Mouse (Mus musculus): ENCODE data around the gene Pbx2. TPM values are rescaled to one million over a fixed set of nuclear protein-coding genes. Genes with fewer than 3 reads are reported as not detected.

Pbx2 gene
- polyA plus RNA-seq, 1 experiment from 2014 or later, result 7.5 TPM

- Histone ChIP-seq H3K4me2 (replicated peaks) (peak overlapping the region; percentile 87), H3K27me3 (no peaks in the 10 kb centered on the region), H3K36me3 (peaks cover 12% of the 10 kb centered on the region; the same call in 1 of the 2 replicates), H3K27ac (replicated peaks) (peak overlapping the region; percentile 92), H3K9me3 (no peaks in the 10 kb centered on the region), H3K4me1 (peaks cover 51% of the 10 kb centered on the region), H3K4me3 (peak overlapping the region; percentile 93), H3K9ac (replicated peaks) (peak overlapping the region; percentile 99)
- peak; percentile 41 for ATAC-seq (replicated peaks)
- 0% methylated on average over 26 of the region's 30 CpGs for WGBS
These were observed 14.5 kb downstream of the Pbx2 start for GRCm38 (mm10) chr17:34605609-34606008.

- Histone ChIP-seq H3K27ac (replicated peaks) (peak overlapping the region; percentile 92), H3K4me3 (peak overlapping the region; percentile 93), H3K4me2 (replicated peaks) (peak overlapping the region; percentile 87), H3K4me1 (peaks cover 51% of the 10 kb centered on the region), H3K36me3 (peaks cover 14% of the 10 kb centered on the region), H3K9me3 (no peaks in the 10 kb centered on the region), H3K27me3 (no peaks in the 10 kb centered on the region), H3K9ac (replicated peaks) (peak overlapping the region; percentile 99)
- no peak for ATAC-seq (replicated peaks)
- WGBS, result 17% methylated on average over 32 of the region's 32 CpGs
These were observed 15.3 kb downstream of the Pbx2 start for GRCm38 (mm10) chr17:34606186-34607039.

- Histone ChIP-seq H3K9ac (replicated peaks) (0 out of 2 replicates have a peak overlapping the region, but pooled peaks have one; percentile 8), H3K4me1 (peaks cover 40% of the 10 kb centered on the region), H3K9me3 (no peaks in the 10 kb centered on the region), H3K36me3 (peaks cover 26% of the 10 kb centered on the region), H3K27me3 (no peaks in the 10 kb centered on the region), H3K4me2 (replicated peaks) (no peak overlapping the region), H3K27ac (replicated peaks) (no peak overlapping the region), H3K4me3 (no peak overlapping the region)
- WGBS, result 83% methylated on average over 7 of the region's 7 CpGs
- ATAC-seq (replicated peaks), result no peak
These were observed 16.9 kb downstream of the Pbx2 start for GRCm38 (mm10) chr17:34607997-34608396.

GRCm38 (mm10) chr17:34611050-34611449 lies 20.0 kb downstream of the Pbx2 start:
- no peaks in the 10 kb centered on the region for H3K9me3 ChIP-seq

GRCm38 (mm10) chr17:34613054-34613645 lies 22.1 kb downstream of the Pbx2 start:
- Histone ChIP-seq H3K4me3 (no peak overlapping the region), H3K27ac (replicated peaks) (no peak overlapping the region), H3K36me3 (peaks cover 55% of the 10 kb centered on the region), H3K9me3 (no peaks in the 10 kb centered on the region), H3K4me1 (peaks cover 7% of the 10 kb centered on the region), H3K9ac (replicated peaks) (no peak overlapping the region), H3K27me3 (no peaks in the 10 kb centered on the region), H3K4me2 (replicated peaks) (no peak overlapping the region)
- ATAC-seq (replicated peaks), result no peak
- WGBS, result 90% methylated on average over 10 of the region's 11 CpGs

More at GRCm38 (mm10) chr17:34611050-34611449, 20.0 kb downstream of the Pbx2 start:
- no peak overlapping the region for H3K4me3 ChIP-seq
- no peak overlapping the region for H3K4me2 ChIP-seq (replicated peaks)
- WGBS, result 91% methylated on average over 8 of the region's 8 CpGs
- H3K27ac ChIP-seq (replicated peaks), result no peak overlapping the region
- no peak for ATAC-seq (replicated peaks)
- H3K9ac ChIP-seq (replicated peaks), result no peak overlapping the region
- no peaks in the 10 kb centered on the region for H3K27me3 ChIP-seq
- peaks cover 27% of the 10 kb centered on the region for H3K4me1 ChIP-seq
- H3K36me3 ChIP-seq, result peaks cover 45% of the 10 kb centered on the region

GRCm38 (mm10) chr17:34613830-34614229 lies 22.8 kb downstream of the Pbx2 start:
- ATAC-seq (replicated peaks), result 0 out of 2 replicates have a peak, but pooled peaks have one; percentile 1
- no peaks in the 10 kb centered on the region for H3K9me3 ChIP-seq
- H3K9ac ChIP-seq (replicated peaks), result no peak overlapping the region
- no peak overlapping the region for H3K4me2 ChIP-seq (replicated peaks)
- H3K36me3 ChIP-seq, result peaks cover 55% of the 10 kb centered on the region
- H3K27ac ChIP-seq (replicated peaks), result no peak overlapping the region
- peaks cover under 1% of the 10 kb centered on the region for H3K4me1 ChIP-seq
- H3K27me3 ChIP-seq, result no peaks in the 10 kb centered on the region
- H3K4me3 ChIP-seq, result no peak overlapping the region
- 88% methylated on average over 10 of the region's 10 CpGs for WGBS

- WGBS, result 76% methylated on average over 6 of the region's 6 CpGs
- H3K9ac ChIP-seq (replicated peaks), result no peak within 1 kb of the TSS
These were observed 24.8 kb downstream of the Pbx2 start, which contains the start of gene Egfl8 for GRCm38 (mm10) chr17:34615871-34616270. Gene Egfl8 (minus strand): TSS chr17:34615971.

GRCm38 (mm10) chr17:34618999-34619398 lies 27.9 kb downstream of the Pbx2 start:
- H3K4me3 ChIP-seq, result no peak overlapping the region
- H3K4me1 ChIP-seq, result no peaks in the 10 kb centered on the region
- H3K4me2 ChIP-seq (replicated peaks), result no peak overlapping the region
- H3K9ac ChIP-seq (replicated peaks), result no peak overlapping the region
- no peaks in the 10 kb centered on the region for H3K9me3 ChIP-seq
- no peak overlapping the region for H3K27ac ChIP-seq (replicated peaks)
- H3K36me3 ChIP-seq, result peaks cover 44% of the 10 kb centered on the region
- 10% methylated on average over 6 of the region's 6 CpGs for WGBS
- ATAC-seq (replicated peaks), result no peak
- no peaks in the 10 kb centered on the region for H3K27me3 ChIP-seq

More at GRCm38 (mm10) chr17:34615871-34616270, 24.8 kb downstream of the Pbx2 start, which contains the start of gene Egfl8:
- Histone ChIP-seq H3K36me3 (peaks cover 56% of the 10 kb centered on the region), H3K4me1 (no peaks in the 10 kb centered on the region), H3K4me2 (replicated peaks) (no peak within 1 kb of the TSS), H3K9me3 (no peaks in the 10 kb centered on the region), H3K27me3 (no peaks in the 10 kb centered on the region), H3K4me3 (no peak within 1 kb of the TSS), H3K27ac (replicated peaks) (no peak within 1 kb of the TSS)
- no peak for ATAC-seq (replicated peaks)

GRCm38 (mm10) chr17:34621006-34621405 lies 29.9 kb downstream of the Pbx2 start:
- Histone ChIP-seq H3K36me3 (peaks cover 35% of the 10 kb centered on the region), H3K4me1 (peaks cover 4% of the 10 kb centered on the region), H3K4me3 (no peak overlapping the region), H3K9me3 (no peaks in the 10 kb centered on the region), H3K27ac (replicated peaks) (no peak overlapping the region), H3K9ac (replicated peaks) (no peak overlapping the region), H3K4me2 (replicated peaks) (no peak overlapping the region), H3K27me3 (no peaks in the 10 kb centered on the region)
- no peak for ATAC-seq (replicated peaks)
- over 99% methylated on average over 8 of the region's 8 CpGs for WGBS

- Histone ChIP-seq H3K4me2 (replicated peaks) (no peak overlapping the region), H3K27ac (replicated peaks) (no peak overlapping the region), H3K9ac (replicated peaks) (no peak overlapping the region), H3K4me1 (peaks cover 18% of the 10 kb centered on the region), H3K4me3 (no peak overlapping the region), H3K27me3 (no peaks in the 10 kb centered on the region), H3K9me3 (no peaks in the 10 kb centered on the region), H3K36me3 (peaks cover 24% of the 10 kb centered on the region)
- 87% methylated on average over 9 of the region's 9 CpGs for WGBS
- no peak for ATAC-seq (replicated peaks)
These were observed 32.1 kb downstream of the Pbx2 start for GRCm38 (mm10) chr17:34623161-34623560.

- Histone ChIP-seq H3K9me3 (no peaks in the 10 kb centered on the region), H3K4me3 (no peak overlapping the region), H3K36me3 (peaks cover 23% of the 10 kb centered on the region), H3K4me2 (replicated peaks) (no peak overlapping the region), H3K4me1 (peaks cover 37% of the 10 kb centered on the region), H3K9ac (replicated peaks) (no peak overlapping the region), H3K27me3 (peaks cover under 1% of the 10 kb centered on the region; the same call in 1 of the 2 replicates), H3K27ac (replicated peaks) (no peak overlapping the region)
- WGBS, result 98% methylated on average over 3 of the region's 3 CpGs
- ATAC-seq (replicated peaks), result no peak
These were observed 33.9 kb downstream of the Pbx2 start for GRCm38 (mm10) chr17:34624981-34625380.

Measured in forebrain, embryonic 15.5 days (tissue).